Mouse (Mus musculus) lung, adult 2 months (tissue): ENCODE results near the gene Mrm3.

Source experiments
- CTCF ChIP-seq: fragments of 200-500 bp; IDR thresholded peaks from 2 replicates; pipeline ENCODE4 v1.5.1; 2011; ENCODE audit warnings: mild to moderate bottlenecking, low read length, control low read depth; ENCODE audit not compliant: insufficient read depth
- POLR2A ChIP-seq: fragments of 200-500 bp; IDR thresholded peaks from 2 replicates; pipeline ENCODE4 v1.6.1; 2011; ENCODE audit warnings: low read depth, mild to moderate bottlenecking, control low read depth, low read length, borderline replicate concordance; ENCODE audit errors: extremely low read depth

DNA sequence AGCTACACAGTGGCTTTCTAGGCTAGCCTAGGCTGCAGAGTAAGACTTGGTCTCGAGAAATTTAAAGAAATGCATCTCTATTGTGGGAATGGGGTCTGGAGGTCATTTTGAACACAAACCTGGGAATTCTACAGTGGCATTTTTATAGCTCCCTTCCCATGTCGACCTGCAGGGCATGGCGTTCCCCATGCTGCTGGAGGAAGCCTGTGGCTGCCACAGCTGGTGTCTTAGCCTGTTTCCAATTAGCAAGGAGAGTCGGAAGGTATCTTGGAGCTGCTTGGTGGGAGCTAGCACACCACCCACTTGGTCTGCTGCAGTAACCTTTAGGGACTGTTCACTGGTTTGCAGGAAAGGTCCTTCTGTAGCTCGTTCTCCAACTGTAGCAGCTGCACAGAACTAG lies 12.6 kb downstream of the Mrm3 start:
- no peak for TF ChIP-seq CTCF
- no peak for TF ChIP-seq POLR2A
